Mouse (Mus musculus): ENCODE data around the gene Ifngr2. TPM values are rescaled to one million over a fixed set of nuclear protein-coding genes. Genes with fewer than 3 reads are reported as not detected.

Ifngr2 gene
- 12.5 and 13.8 TPM in 2 replicates for polyA plus RNA-seq (2012; ENCODE audit: insufficient read depth, low replicate concordance)

DNA sequence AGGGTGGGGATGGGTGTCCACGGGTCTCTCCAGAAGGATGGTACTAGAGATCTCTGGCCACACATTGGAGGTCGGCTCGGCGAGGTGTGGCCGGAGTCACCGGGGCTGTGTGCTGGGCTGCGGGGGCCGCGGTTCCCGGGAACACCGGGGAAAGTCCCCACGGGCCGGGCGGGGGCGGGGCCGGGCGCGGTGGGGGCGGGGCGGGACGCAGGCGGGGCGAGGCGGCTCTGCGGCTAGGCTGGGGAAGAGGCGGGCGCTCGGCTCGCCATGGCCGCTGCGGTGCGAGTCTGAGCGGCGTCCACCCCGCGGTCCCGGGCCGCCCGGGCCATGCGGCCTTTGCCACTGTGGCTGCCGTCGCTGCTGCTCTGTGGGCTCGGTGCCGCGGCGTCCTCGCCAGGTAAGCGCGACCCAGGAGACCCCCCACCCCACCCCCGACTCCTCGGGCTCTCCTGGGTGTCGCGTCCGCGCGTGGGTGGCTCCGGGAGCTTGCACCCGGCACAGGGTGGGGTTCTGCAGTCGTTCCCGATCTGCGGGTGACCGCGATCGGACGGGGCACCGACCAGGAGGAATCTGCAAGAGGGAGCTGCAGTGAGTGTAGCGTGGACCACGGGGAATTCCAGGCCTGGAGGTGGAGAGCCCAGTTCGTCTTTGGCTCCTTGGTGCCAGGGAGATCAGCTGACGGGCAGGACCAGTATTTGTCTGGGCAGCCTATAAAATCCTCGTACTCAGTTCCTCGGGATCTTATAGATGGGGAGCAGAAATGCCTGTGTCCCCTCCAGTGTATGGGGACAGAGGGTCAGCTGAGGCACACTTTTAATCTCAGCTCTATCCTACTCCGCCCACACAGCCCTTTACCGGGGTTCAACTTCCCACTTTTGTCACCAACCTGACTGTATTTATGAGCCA lies at the start of gene Ifngr2:
Gene Ifngr2, plus strand, starts transcription at position 237 of the 906 bp plus-strand sequence.
- TF ChIP-seq GATA1 (IDR thresholded peaks at IDR 0.05; ENCODE audit: borderline replicate concordance, low read length) (no peak), FLI1 (IDR thresholded peaks at IDR 0.05; ENCODE audit: low read length) (no peak)
- Histone ChIP-seq H3K9me3 (no peaks in the 10 kb centered on the region), H3K4me1 (peaks cover 64% of the 10 kb centered on the region), H3K27me3 (replicated peaks) (peaks cover 17% of the 10 kb centered on the region), H3K36me3 (replicated peaks; ENCODE audit: low read length) (peaks cover 17% of the 10 kb centered on the region), H3K4me3 (replicated peaks) (peak within 1 kb of the TSS; percentile 97)

DNA sequence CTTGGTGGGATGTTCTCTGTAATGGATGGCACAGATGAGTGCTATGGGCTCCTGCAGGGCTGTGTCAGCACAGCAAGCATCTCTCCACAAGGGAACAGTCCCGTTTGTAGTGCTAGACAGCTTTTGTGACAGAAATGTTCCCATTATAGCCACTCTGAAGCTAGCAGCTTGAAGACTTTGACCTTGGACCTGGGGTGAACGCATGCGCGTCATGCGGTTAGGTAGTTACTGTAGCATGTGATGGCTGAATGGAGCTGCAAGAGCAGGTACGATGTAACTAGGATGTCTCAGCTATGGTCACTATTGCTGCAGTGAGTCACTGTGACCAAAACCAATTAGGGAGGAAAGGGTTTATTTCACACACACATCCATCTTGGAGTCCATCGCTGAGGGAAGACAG lies 48.8 kb upstream of the Ifngr2 start:
- Histone ChIP-seq H3K4me1 (no peaks in the 10 kb centered on the region; the same call in 1 of the 2 replicates), H3K27me3 (replicated peaks) (no peaks in the 10 kb centered on the region), H3K4me3 (replicated peaks) (no peak overlapping the region), H3K9me3 (no peaks in the 10 kb centered on the region), H3K36me3 (replicated peaks; ENCODE audit: low read length) (peaks cover 92% of the 10 kb centered on the region)
- no peak for TF ChIP-seq GATA1 (IDR thresholded peaks at IDR 0.05; ENCODE audit: borderline replicate concordance, low read length)
- TF ChIP-seq FLI1 (IDR thresholded peaks at IDR 0.05; ENCODE audit: low read length) = no peak

DNA sequence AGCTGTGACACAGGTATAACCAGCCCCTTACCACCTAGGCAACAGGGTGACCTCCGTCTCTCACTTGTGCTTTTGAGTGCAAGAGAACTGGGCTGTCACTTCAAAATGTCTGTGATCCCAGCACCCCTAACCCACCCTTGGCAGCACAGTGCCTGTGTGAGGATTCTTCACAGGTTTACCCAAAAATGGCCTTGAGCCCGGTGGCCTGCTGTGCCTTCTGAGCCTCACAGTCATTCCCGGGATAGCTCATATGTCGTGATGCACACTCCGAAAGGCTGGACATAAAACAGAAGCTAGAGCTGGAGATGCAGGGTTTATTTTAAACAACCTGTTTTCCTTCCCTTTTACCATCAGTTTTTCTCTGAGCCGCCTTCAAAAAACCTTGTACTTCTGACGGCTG lies 42.2 kb upstream of the Ifngr2 start:
- peaks cover 72% of the 10 kb centered on the region for H3K36me3 ChIP-seq (replicated peaks; ENCODE audit: low read length)
- TF ChIP-seq FLI1 (IDR thresholded peaks at IDR 0.05; ENCODE audit: low read length) (no peak), GATA1 (IDR thresholded peaks at IDR 0.05; ENCODE audit: borderline replicate concordance, low read length) (no peak)
- no peaks in the 10 kb centered on the region for H3K27me3 ChIP-seq (replicated peaks)
- H3K4me1 ChIP-seq = no peaks in the 10 kb centered on the region
- H3K4me3 ChIP-seq (replicated peaks) = no peak overlapping the region
- 0 out of 2 replicates have a peak, but pooled peaks cover 3% of the 10 kb centered on the region for H3K9me3 ChIP-seq

DNA sequence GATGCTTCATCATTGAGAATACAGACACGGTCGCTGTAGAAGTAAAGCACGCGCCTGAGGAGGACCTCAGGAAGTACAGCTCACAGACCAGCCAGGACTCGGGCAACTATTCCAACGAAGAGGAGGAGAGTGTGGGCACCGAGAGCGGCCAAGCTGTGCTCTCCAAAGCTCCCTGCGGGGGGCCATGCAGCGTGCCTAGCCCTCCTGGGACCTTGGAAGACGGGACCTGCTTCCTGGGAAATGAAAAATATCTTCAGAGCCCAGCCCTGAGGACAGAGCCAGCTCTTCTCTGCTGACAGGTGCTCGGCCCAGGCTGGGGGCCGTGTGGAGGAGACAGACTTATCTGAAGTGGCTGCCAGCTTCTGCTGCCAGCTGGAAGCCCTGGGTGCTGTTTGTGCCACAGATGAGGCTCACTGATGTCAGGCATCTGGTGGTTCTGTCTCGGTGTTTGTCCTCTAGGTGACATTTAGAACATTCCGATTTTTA lies 41.7 kb upstream of the Ifngr2 start:
- H3K27me3 ChIP-seq (replicated peaks) = no peaks in the 10 kb centered on the region
- no peak for TF ChIP-seq GATA1 (IDR thresholded peaks at IDR 0.05; ENCODE audit: borderline replicate concordance, low read length)
- TF ChIP-seq FLI1 (IDR thresholded peaks at IDR 0.05; ENCODE audit: low read length) = no peak
- no peaks in the 10 kb centered on the region for H3K4me1 ChIP-seq
- no peak overlapping the region for H3K4me3 ChIP-seq (replicated peaks)
- H3K9me3 ChIP-seq = 0 out of 2 replicates have a peak, but pooled peaks cover 3% of the 10 kb centered on the region
- peaks cover 73% of the 10 kb centered on the region for H3K36me3 ChIP-seq (replicated peaks; ENCODE audit: low read length)

DNA sequence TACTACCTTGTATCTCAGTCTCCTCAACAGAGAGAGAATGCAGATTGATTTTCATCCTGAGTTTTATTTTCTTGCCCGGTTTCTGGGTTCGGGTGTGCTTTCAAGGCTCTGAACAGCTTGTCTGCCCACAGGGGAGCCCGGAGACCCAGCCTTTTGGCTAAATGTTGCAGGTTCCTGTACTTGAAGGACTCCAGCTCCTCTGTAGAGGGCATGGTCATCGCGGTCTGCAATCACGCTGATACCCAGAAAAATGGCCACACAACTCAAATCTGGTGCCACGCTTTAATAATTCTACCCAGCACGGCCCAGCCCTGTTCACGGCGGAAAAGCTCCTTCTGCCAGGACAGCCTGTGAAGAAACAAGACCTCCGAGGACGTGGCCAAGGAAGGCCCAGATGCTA lies 40.5 kb upstream of the Ifngr2 start:
- TF ChIP-seq GATA1 (IDR thresholded peaks at IDR 0.05; ENCODE audit: borderline replicate concordance, low read length) (no peak), FLI1 (IDR thresholded peaks at IDR 0.05; ENCODE audit: low read length) (no peak)
- no peaks in the 10 kb centered on the region for H3K27me3 ChIP-seq (replicated peaks)
- H3K4me1 ChIP-seq = peaks cover 3% of the 10 kb centered on the region; the same call in 1 of the 2 replicates
- H3K9me3 ChIP-seq = 0 out of 2 replicates have a peak, but pooled peaks cover 3% of the 10 kb centered on the region
- H3K36me3 ChIP-seq (replicated peaks; ENCODE audit: low read length) = peaks cover 61% of the 10 kb centered on the region
- no peak overlapping the region for H3K4me3 ChIP-seq (replicated peaks)

DNA sequence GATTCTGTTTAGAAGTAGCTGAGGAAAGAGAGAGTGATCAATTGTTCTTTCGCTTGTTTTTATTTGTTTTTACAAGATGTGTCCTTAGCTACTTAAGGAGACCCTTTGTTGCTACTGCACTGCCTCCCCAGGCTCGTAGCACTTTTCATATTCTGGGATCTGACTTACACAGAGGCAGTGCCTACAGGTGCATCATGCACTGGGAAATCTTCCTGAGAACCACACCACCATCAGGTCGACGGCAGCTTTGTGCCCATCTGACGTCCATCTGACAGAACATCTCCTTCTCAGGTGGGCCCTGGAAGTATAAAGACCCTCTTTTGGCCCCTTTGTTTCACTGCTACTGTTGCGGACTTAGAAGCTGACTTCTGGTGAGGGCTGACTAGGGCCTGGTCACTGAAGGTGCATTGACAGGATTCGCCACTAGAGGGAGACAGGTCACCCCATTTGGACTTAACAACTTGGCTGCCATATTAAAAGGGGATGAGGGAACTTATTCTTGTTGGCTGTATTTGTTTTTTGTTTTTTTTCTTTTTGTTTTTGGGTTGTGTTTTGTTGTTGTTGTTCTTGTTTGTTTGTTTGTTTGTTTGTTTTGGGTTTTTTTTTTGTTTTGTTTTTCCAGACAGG lies 34.6 kb upstream of the Ifngr2 start:
- Histone ChIP-seq H3K9me3 (no peaks in the 10 kb centered on the region), H3K4me1 (peaks cover 22% of the 10 kb centered on the region), H3K36me3 (replicated peaks; ENCODE audit: low read length) (peaks cover 11% of the 10 kb centered on the region), H3K4me3 (replicated peaks) (no peak overlapping the region), H3K27me3 (replicated peaks) (peaks cover 25% of the 10 kb centered on the region)
- no peak for TF ChIP-seq FLI1 (IDR thresholded peaks at IDR 0.05; ENCODE audit: low read length)
- no peak for TF ChIP-seq GATA1 (IDR thresholded peaks at IDR 0.05; ENCODE audit: borderline replicate concordance, low read length)

DNA sequence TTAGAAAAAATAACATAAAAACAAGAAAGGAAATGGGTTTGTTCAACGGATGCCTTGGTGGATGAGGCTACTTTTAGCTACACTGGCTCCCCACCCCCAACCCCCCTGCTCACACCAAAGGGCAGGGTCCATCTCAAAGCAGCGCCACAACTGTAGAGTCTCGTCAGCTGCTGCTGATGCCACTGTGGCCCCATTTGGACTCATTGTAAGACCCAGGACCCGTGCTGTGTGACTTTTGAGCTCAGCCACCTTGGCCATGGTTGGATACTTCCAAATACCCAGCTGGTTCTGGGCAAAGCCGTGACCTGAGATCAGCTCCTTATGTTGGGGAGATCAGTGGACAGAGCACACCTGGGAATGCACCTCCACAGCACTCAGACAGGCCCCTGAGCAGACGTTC lies 33.8 kb upstream of the Ifngr2 start:
- Histone ChIP-seq H3K4me1 (peaks cover 22% of the 10 kb centered on the region), H3K27me3 (replicated peaks) (peaks cover 31% of the 10 kb centered on the region), H3K9me3 (no peaks in the 10 kb centered on the region), H3K4me3 (replicated peaks) (no peak overlapping the region), H3K36me3 (replicated peaks; ENCODE audit: low read length) (peaks cover 6% of the 10 kb centered on the region)
- TF ChIP-seq FLI1 (IDR thresholded peaks at IDR 0.05; ENCODE audit: low read length) (no peak), GATA1 (IDR thresholded peaks at IDR 0.05; ENCODE audit: borderline replicate concordance, low read length) (no peak)

DNA sequence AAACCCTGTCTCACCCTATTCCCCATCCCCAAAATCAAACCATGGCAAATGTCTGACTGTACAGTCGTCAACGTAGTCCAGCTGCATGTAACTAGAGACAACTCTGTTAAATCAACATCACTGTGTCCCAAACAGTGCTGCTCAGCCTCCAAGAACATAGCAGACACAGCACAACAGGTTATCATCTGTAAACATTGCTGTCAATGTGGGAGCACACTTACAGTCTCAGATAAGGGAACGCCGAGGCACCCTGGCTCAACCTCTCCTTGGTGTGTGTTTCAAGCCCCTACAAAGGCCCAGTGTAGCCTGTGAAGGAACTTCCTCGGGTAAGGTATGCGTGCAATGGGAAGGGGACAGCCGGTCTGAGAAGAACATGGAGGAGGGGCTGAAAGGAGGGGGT lies 29.9 kb upstream of the Ifngr2 start:
- no peak overlapping the region for H3K4me3 ChIP-seq (replicated peaks)
- H3K9me3 ChIP-seq = 0 out of 2 replicates have a peak, but pooled peaks cover 3% of the 10 kb centered on the region
- TF ChIP-seq GATA1 (IDR thresholded peaks at IDR 0.05; ENCODE audit: borderline replicate concordance, low read length) = no peak
- no peak for TF ChIP-seq FLI1 (IDR thresholded peaks at IDR 0.05; ENCODE audit: low read length)
- H3K4me1 ChIP-seq = peaks cover 17% of the 10 kb centered on the region
- peaks cover 63% of the 10 kb centered on the region for H3K27me3 ChIP-seq (replicated peaks)
- H3K36me3 ChIP-seq (replicated peaks; ENCODE audit: low read length) = no peaks in the 10 kb centered on the region

DNA sequence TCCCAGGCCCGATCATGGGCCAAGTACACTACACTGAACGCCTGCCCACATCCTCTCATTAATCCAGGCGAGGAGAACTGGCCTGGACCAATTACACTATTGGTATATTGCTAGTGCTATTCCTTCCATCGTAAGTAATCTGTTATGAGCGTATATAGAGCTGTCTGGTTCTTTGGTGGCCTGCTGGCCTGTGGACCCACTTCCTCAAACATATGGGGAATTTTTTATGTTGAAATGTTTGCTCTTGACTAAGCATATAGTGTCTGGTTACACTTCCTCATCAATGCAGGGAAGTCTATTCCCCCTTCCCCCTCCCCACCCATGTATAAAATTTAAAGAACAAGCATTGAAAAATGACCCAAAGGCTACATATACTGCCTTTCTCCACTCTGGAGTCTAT lies 24.8 kb upstream of the Ifngr2 start:
- Histone ChIP-seq H3K4me3 (replicated peaks) (no peak overlapping the region), H3K9me3 (peaks cover 18% of the 10 kb centered on the region), H3K4me1 (peaks cover 23% of the 10 kb centered on the region), H3K36me3 (replicated peaks; ENCODE audit: low read length) (no peaks in the 10 kb centered on the region), H3K27me3 (replicated peaks) (peaks cover 80% of the 10 kb centered on the region)
- TF ChIP-seq FLI1 (IDR thresholded peaks at IDR 0.05; ENCODE audit: low read length) (no peak), GATA1 (IDR thresholded peaks at IDR 0.05; ENCODE audit: borderline replicate concordance, low read length) (no peak)
